Mouse (Mus musculus) v-Abl transformed pro-B cells (cell line): ENCODE measurements at regions not wholly inside any gene's neighbourhood (a gene's known extent, or its start where the extent isn't known, plus 50 kb on each side); places are given as distances from the start of the nearest gene placed in this dataset.

Experiments used
- in situ Hi-C, 2 experiments: fragments of 400-800 bp; cut with MboI; formaldehyde crosslinking; loops; one replicate each; pipeline ENCODE4 v1.15.1; 2025; ENCODE audit not compliant: unreplicated experiment in 2 of 2

DNA sequence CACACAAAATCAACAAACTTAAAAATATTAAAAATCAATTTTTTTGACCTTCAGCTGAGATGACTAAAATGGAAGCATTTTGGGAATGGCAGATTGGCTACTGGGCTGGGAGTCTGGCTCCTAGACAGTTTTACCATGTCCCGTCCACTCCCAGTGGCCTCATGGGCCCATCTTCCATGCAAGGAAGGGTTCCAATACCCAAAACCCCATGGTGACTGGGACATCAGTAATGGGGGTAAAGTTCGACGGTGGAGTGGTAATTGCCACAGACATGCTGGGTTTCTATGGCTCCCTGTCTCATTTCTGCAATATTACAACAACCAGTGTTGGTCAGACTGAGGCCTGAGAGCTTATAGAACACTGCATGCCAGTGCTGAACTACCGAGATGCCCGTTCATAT, 82.2 kb downstream of the Il20rb start:
- in situ Hi-C loops: loop anchor here (25.0 kb wide), 2 partner anchors 567 to 1342 kb away; no protein-coding TSS in a partner anchor

DNA sequence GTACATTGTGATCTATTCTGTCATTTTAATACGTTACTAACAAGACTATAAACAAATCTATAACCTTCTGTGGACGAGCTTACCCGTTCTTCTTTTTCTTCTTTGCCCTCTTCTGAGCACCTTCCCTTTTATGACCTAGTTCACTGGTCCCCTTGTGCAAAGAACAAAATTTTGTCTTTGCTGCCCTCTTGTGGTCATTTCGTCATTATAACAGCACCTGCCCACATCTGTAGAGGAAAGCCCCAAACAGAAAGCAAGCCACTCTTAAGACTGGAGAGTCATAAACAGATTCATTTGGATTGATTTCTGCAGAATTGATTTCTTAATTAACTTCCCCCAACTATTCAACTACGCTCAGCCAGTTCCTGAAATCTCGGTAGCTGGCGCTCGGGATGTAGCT, 86.2 kb downstream of the Il20rb start:
- in situ Hi-C loops: loop anchor here (25.0 kb wide), 2 partner anchors 563 to 1338 kb away; no protein-coding TSS in a partner anchor

DNA sequence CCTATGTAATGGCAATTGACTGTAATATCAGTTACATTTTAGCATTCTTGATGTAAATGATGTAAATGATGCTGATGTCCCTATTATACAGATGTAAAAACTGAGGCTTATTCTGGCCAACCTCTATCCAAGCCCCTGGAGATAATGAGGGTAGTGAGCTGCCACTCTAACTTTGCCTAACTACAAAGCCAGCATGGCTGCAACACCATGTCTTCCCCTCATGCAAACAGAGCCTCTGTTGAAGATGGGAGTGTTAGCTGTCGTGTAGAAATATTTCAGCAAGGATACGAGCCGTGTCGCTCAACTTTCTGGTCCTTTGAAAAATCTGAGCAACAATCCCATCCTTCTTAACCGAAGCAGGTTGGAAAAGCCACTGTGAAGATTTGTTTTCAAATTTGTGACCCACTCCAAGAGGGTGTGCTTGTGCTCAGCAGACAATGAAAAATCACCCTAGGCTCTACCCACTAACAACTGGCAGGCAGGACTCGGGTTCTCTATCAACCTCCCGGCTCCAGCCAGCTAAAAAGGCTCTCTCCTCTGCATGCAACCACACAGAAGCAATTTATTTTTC, 90.2 kb downstream of the Il20rb start:
- in situ Hi-C loops: loop anchor here in 1 of 2 experiments (25.0 kb wide), 2 partner anchors 559 to 934 kb away; partner anchors contain the start of gene Nme9

DNA sequence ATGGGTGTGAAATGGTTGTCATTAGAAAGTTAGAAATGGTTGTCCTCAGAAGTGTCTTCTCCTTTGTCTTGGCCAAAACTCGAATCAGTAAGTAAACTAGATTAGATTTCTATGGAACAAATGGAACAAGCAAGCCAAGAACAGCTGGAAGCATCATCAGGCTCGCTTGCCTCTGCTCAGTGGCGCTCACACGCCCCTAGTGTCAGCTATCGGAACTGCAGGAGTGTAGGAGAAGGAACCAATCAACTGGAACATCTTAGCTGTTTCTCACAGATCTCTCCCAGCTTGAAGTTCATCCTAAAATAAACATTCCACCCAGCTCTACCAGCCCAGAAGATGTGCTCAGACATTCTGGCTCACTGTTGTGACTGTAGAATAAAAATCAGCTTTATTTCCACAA, 90.9 kb downstream of the Il20rb start:
- in situ Hi-C loops: loop anchor here in 1 of 2 experiments (25.0 kb wide), 2 partner anchors 558 to 933 kb away; partner anchors contain the start of gene Nme9

DNA sequence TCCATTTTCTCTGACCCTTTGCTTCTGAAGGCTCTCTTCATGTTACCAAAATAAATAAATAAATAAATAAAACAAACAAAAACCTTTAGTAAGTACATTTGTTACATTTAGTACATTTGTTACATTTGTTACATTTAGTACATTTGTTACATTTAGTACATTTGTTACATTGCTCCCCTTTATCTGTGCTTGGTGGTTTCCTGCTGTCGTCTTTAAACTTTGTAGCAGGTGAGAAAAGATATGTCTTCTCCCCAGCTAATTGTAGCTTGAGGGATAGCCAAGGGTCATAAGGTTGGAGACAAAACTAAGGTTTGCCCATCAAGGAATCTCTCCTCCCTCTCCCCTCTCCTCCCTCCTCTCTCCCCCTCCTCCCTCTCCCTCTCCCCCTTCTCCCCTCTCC, 92.0 kb downstream of the Il20rb start:
- in situ Hi-C loops: loop anchor here in 1 of 2 experiments (25.0 kb wide), 2 partner anchors 557 to 932 kb away; partner anchors contain the start of gene Nme9

DNA sequence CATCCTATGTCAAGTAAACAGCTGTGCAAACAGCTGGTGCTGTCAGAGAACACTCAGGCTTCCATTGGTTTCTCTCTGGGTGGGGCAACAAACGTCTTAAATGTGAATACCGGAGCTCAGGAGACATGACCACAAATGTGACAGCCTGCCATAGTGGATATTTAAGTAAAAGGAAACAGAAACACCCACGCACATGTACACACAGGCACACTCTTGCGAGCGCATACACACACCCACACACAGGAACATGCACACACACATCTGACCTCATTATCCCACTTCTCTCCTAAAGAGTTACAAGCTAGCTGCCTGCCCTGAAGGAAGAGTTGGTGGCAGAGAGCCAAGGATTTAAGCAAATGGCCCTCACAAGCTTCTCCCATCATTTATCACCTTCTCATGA, 92.4 kb downstream of the Il20rb start:
- in situ Hi-C loops: loop anchor here in 1 of 2 experiments (25.0 kb wide), 2 partner anchors 557 to 932 kb away; partner anchors contain the start of gene Nme9

DNA sequence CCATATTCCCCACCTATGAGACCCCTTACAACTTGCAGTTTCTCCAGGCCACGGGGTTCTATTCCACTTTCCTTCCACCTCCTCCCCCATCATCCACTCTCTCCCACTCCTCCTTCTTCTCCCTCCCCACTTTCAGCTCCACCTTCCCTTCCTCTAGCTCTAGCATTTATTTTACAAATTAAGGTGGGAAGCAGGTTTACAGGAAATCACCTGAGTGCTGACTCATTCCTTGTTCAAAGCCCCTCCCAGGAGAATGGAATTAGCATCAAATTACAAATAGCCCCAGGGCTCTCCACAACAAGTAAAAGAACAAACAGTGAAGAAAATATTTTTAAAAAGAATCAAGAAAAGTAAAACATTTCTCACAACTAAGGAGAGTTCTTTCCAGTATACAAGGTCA, 94.3 kb downstream of the Il20rb start:
- in situ Hi-C loops: loop anchor here in 1 of 2 experiments (25.0 kb wide), 2 partner anchors 555 to 930 kb away; partner anchors contain the start of gene Nme9

DNA sequence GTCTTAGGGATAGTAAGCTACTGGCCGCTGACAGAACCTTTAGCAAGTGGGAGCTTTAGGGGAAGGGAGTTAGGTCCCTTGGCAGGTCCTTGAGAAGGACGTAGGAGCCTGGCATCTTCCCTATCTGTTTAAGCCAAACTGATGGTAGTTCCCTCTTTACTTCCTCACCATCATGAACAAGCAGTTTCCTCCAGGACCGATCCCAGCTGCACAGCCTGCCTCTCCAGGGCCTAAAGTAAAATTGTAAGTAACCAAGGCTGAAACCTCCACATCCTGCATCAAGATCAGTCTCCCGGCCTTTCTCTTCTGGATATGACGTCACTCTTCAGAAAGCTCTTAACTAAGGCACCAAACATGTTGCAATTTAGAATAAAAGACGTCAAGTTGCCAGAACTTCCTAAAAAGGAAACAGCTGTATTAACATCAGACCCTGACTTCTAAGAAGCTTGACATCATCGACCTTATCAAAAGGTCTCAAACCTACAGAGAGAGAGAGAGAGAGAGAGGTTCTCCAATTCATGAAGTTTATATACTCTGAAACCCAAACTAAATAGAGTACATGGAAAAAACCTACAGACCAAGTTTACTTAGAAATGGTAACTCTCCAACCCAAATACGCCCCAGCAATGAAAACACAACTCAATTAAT, 94.9 kb downstream of the Il20rb start:
- in situ Hi-C loops: loop anchor here in 1 of 2 experiments (25.0 kb wide), 2 partner anchors 554 to 929 kb away; partner anchors contain the start of gene Nme9

DNA sequence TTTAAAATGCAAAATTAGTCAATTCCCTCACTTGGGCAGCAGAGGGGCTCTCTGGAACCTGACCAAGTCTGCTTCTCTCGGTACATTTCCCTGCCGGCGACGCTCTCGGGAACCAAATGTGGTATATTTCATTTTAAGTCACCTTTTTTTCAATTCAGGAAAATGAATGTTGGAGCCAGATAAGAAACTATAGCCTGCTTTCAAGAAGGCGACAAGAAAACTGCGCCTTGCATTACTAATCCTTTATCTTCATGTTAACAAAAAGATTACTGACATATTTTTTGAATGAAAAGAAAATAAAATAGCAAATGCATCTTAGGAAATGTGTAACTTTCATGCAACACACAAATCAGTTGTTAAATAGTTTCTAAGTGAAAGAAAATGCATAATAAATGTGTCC, 98.2 kb downstream of the Il20rb start:
- in situ Hi-C loops: loop anchor here in 1 of 2 experiments (25.0 kb wide), 2 partner anchors 551 to 926 kb away; partner anchors contain the start of gene Nme9

DNA sequence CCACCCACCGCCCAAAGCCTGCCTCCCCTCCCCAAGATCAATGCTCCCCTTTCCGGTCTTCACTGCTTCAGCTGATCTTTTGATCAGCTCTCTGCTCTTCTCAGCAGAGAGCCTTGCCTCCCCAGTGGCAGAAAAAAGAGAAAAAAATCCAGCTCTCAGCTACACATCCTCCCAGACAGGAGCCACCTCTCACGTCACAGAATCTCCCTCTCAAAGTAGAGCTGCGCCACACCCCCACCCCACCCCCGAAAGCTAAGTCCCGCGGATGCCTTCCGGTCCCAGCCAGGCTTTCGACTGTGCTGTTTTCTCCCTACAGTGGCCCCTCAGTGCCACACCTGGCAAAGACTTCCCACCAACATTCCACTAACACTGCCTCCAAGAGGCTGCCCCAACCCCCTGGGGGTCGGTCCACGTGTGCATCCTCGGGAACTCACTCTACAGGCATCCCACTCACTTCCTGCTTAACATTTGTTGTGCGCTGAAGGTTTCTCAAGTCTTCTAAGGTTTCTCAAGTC, 99.4 kb downstream of the Il20rb start:
- in situ Hi-C loops: loop anchor here in 1 of 2 experiments (25.0 kb wide), 2 partner anchors 550 to 925 kb away; partner anchors contain the start of gene Nme9

DNA sequence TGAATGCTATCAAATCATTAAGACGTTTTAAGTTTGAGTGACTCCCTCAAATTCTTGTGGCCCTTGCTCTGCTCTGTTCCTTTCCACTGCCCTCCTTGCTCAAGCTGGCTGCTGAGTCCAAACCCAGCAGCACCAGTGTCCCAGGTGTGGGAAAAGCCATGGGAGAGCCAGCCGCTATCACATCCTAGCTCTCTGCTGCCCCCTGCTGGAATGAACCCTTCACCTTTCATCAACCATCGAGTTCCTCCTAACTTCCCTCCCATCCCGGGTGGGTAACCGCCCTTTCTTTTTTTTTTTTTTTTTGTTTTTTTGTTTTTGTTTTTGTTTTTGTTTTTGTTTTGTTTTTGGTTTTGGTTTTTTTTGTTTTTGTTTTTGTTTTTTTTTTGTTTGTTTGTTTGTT, 104.1 kb downstream of the Il20rb start:
- in situ Hi-C loops: loop anchor here in 1 of 2 experiments (25.0 kb wide), 2 partner anchors 545 to 920 kb away; partner anchors contain the start of gene Nme9

DNA sequence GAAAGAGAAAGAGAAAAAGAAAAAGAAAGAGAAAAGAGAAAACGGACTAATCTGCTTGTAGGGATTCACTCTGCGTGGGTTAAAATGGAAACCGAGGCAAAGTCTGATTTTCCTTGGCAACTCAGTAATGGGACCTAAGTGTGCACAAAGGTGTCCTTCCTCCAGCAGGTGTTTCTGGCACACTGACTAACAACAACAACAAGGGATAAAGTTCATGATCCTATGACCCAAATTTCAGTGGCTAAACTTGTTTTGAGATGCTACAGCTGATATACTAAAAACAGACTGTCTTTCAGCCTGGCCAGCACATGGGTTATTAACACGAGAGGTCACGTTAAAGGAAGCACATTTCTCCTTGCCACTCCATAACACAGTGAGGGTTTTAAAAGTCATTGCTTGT, 116.7 kb downstream of the Il20rb start:
- in situ Hi-C loops: no loop called here

DNA sequence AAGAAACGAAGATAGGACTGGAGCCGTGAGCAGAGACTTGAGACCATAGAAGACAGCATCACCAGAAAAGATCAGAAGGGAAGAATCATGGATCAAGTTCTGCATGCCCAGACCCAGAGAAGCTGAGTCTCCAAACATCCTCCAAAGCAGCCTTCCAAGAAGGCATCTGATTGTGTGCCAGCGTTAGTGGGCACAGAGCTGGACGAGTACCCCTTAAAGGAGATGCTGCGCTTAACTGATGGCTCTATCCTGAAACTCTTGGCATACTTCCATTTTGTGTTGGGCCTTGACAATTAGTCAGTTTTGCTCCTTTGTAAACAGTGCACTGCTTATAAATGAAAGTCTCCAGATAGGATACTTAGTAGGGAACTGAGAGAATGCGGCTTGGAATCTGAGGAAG, 119.8 kb downstream of the Il20rb start:
- in situ Hi-C loops: no loop called here

DNA sequence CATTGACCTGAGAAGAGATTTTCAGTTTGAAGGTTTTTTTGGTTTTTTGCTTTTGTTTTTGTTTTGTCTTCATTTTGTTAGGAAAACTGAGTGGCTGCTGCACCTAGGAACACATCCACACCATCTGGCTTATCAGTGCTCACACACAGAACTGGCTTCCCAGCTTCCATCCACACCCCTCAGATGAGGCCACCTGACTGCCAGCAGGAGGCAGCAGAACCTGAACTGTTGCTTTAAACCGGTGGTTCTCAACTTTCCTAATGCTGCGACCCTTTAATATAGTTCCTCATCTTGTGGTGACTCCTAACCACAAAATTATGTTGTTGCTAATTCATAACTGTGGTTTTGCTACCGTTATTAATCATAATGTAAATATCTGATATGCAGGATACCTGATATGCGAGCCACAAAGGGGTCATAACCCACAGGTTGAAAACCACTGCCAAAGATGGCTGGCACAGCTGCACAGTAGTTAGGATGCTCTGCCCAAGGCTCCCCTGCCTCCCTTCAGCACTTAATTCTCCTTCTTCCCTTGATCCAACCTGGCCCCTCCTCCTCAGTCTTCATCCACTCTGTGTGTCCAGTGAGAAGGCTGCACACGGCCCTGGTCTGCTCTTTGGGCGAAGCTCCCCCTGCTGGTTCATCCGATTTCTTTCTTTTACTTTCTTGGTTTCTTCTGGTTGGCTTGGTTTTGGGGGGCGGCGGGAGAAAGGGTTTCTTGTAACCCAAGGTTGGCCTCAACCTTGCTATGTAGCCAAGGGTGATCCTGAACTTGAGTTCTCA, 126.5 kb downstream of the Il20rb start:
- in situ Hi-C loops: no loop called here

DNA sequence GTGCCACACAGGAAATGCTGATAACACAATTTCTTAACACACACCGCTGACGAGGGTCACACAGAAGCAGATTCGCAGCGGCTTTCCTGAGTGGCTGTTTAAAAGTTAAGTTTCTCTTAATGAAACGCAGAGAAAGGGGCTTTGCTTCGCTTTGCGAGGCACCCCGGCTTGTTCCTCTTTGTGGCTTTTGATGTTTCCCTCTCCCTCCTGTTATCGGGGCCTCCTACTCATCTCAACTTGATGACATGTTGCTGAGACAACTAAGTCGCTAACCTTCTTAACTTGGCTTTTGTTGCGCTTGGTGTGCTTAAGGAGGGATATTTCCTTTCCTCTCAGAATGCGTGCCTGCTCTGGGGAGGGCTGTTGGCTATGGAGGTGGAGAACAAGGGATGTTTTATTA, 129.0 kb downstream of the Il20rb start:
- in situ Hi-C loops: no loop called here

DNA sequence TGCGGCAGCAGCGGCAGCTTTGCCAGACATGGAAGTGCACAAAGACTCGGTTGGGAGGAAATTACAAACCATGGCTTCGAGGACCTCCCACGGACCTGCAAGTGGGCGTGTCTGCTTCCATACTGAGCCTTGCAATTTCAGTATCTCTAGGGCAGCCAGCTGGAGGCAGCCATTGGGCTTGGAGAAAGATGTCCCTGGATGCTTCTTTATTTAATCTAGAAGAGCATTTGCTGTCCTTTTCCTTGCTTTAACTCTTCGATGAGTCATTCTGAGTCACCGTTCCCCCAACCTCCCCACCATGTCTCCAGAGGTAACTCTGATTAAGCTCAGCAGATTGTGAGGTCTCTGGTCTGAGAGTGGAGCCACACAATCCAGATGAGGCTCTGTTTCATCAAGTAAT, 145.8 kb downstream of the Il20rb start:
- in situ Hi-C loops: no loop called here

DNA sequence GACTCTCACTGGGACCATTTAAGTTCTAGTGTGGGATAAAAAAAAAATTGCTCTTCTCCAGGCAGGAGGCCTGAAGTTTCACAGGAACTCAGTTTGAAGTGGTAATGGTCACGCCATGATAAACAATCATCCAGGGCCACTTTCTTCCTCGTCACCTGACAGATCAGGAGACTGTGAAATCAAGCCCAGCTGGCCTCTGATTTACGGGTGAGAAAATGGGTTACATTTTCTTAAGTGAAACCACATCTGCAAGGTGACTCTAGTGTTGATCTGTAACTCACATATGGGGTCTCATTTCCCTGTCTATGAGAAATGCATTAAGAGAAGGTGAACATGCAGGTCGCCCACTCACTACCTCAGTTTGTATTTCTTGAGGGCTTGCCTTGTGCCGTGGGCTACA, 178.8 kb downstream of the Il20rb start:
- in situ Hi-C loops: no loop called here

DNA sequence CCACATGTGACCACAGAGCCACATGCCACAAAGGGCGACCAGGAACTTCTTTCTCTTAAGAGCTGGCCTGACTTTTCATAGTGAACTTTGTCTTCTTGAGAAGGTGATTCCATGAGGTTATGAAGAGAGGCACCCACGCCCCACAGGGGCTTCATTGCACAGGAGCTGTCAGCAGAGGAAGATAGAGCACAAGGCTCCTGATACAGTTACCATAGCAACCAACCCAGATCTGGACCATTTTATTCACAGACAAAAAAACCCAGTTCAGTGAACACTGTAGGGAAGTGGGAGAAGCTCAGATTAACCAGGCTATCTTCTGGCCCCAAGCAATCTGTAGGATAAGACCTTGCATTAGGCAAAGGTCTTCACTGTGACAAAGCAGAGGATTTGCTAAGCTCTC, 179.2 kb downstream of the Il20rb start:
- in situ Hi-C loops: no loop called here

DNA sequence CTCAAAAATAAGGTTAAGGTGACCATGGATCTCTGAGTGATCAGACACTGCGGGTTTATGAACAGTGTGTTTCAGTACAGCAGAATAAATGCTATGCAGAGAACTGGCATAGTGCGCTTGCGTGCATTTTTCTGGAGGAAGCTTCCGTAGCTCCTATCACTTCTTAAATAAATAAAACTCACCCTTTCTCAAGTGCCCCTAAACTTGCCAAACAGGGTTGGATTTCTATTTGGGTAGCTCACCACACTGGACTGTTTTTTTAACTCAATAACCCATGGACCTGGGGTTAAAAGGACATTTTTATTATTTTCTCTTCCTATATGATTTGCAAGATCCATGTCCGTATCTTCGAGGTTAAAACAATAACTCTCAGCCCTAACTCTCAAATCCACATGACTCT, 182.8 kb downstream of the Il20rb start:
- in situ Hi-C loops: no loop called here

DNA sequence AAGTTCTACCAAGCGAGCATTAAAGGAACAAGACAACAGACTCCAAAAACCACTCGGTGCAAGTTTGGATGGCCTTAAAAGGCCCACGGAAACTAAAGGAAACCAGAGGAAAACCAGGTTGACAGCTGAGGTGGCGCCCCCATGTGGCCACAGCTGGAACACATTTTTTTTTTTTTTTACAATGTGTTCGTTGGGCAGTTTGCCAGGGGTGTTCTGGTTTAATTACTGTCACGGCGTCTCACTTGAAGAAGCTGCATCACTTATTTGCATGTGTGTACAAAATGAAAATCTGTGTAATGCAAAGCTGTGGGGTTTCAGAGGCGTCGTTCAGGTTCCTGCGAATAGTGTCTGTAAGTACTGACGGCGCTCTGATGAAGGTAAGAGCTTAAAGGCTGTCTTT, 185.0 kb downstream of the Il20rb start:
- in situ Hi-C loops: no loop called here

DNA sequence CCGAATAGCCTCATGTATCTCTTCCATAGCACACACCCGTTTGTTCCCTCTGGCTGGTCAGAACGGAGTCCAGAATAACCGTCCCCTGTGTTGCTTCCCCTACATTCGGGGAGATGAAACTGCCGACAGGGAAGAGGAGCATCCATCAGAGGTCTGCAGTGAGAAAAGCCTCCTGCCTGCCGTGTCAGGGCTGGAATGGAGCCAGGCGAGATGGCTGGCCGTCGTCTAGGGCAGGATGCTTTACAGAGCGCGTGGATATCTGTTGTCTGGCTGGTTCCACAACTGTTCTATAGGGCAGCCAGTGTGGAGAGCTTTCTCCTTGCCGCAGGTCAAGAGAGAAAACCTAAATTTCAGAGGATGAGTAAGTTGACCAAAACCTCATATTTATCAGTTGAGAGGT, 209.2 kb downstream of the Il20rb start:
- in situ Hi-C loops: no loop called here
